Mouse (Mus musculus): ENCODE measurements around the gene Rom1. TPM values are rescaled to one million over a fixed set of nuclear protein-coding genes. Genes with fewer than 3 reads are reported as not detected.

Gene Rom1
- polyA plus RNA-seq, 1 experiment from 2014 or later = 5.7 TPM

DNA sequence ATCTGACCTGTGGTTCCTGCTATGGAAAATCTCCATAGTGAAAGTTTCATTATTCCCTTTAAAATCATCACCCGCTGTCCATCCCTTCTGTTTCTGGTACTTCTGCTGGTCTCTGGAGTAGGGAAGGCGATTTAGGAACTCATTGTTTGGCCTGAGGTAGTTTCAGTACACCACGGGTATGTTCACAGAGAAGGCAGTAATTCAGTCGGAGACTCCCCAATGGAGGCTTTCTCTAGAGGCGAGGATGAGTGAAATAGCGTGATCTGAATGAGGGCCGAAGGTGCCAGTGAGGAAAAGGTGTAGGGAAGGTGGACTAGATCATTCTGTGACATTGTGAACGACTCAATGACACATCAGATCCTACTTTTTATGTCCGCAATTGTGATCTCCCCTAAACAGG is 25.0 kb upstream of the Rom1 start:
- 4% methylated on average over 9 of the region's 9 CpGs for WGBS
- Histone ChIP-seq H3K36me3 (ENCODE audit: insufficient read depth, low read length) (peaks cover 39% of the 10 kb centered on the region), H3K9me3 (replicated peaks; ENCODE audit: low read length) (no peaks in the 10 kb centered on the region), H3K4me3 (replicated peaks; ENCODE audit: low read depth, low read length) (peak overlapping the region; percentile 77), H3K4me1 (replicated peaks; ENCODE audit: insufficient read depth, low read length) (no peaks in the 10 kb centered on the region), H3K27ac (peak overlapping the region; percentile 51; the same call in 1 of the 2 replicates), H3K9ac (ENCODE audit: low read depth, low read length) (peak overlapping the region; percentile 70), H3K27me3 (ENCODE audit: insufficient read depth, low read length) (no peaks in the 10 kb centered on the region), H3K4me2 (ENCODE audit: low read length) (peak overlapping the region; percentile 80)
- no peak for ATAC-seq (replicated peaks; ENCODE audit: low FRiP score, low read depth)
- DNase-seq (ENCODE audit: low spot score) = no peak
- no peak for TF ChIP-seq CTCF (IDR thresholded peaks at IDR 0.05; ENCODE audit: low read depth)

DNA sequence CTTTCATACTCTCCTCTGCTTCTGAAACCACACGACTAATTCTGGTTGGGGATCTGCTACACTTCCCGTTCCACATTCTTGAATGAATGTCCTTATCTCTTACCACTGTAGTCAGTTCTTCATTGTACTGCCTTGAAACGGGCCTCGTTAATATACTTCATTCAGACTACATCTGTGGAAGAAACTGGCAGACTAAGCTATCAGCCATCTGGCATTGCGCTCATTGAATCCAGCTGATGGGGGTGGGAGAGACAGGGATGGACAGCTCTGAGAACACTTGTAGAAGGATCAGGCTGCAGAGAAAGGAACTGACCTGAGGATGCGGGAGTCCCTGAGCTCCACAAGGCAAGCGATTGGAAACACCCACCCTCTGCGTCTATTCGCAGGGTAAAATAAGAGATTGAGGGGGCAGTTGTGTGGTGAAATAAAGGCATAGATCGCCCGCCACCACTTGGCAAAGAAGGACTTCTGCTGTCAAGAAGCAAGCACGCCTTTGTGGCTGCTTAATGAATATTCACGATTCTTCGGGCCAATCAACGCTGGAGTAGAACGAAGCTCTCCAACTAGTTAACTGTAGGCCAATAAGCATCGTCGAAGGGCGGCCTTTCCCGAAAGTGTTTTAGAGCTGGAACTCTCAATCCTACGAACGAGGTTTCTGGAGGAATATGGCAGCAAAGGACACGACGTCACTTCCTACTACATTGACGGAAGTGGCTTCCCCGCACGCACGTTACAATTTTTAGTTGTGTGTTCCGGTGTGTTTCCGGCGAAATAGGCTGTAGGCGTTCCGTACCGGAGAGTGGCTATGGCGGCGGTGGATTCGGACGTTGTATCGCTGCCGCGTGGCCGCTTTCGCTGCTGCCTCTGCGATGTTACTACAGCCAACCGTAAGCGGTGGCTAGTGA is 24.2 kb upstream of the Rom1 start, which contains the start of gene Tut1:
TSS of gene Tut1 (plus strand) at position 713 of the 905 bp plus-strand sequence.
- TF ChIP-seq CTCF (IDR thresholded peaks at IDR 0.05; ENCODE audit: low read depth) = no peak
- Histone ChIP-seq H3K9ac (ENCODE audit: low read depth, low read length) (peak within 1 kb of the TSS; percentile 70), H3K4me3 (replicated peaks; ENCODE audit: low read depth, low read length) (peak within 1 kb of the TSS; percentile 77), H3K9me3 (replicated peaks; ENCODE audit: low read length) (no peaks in the 10 kb centered on the region), H3K36me3 (ENCODE audit: insufficient read depth, low read length) (peaks cover 43% of the 10 kb centered on the region), H3K27ac (peak within 1 kb of the TSS; percentile 51), H3K4me2 (ENCODE audit: low read length) (peak within 1 kb of the TSS; percentile 80), H3K4me1 (replicated peaks; ENCODE audit: insufficient read depth, low read length) (no peaks in the 10 kb centered on the region), H3K27me3 (ENCODE audit: insufficient read depth, low read length) (no peaks in the 10 kb centered on the region)
- WGBS = 4% methylated on average over 46 of the region's 46 CpGs
- ATAC-seq (replicated peaks; ENCODE audit: low FRiP score, low read depth) (peak; percentile 92), DNase-seq (ENCODE audit: low spot score) (peak; percentile 99)

DNA sequence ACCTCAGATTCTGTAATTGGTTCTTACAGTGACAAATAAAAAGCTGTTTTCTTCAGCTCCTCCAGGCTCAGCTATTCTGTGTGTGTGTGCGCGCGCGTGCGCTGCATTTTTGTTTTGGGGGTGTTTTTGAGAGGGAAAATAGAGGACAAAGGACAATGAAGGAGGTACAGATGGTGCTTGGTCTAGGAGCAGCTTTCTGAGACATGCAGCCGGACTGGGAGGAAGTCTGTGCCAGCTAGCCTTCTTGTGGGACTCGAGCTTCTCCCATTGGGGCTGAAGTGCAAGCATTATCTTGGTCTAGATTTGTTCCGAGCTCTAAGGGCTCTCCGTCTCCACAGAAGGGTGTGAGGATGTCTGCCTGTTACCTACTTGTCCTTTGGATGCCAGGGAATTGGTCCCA is 23.1 kb upstream of the Rom1 start:
- no peak for DNase-seq (ENCODE audit: low spot score)
- 90% methylated on average over 9 of the region's 9 CpGs for WGBS
- Histone ChIP-seq H3K4me3 (replicated peaks; ENCODE audit: low read depth, low read length) (no peak overlapping the region), H3K27me3 (ENCODE audit: insufficient read depth, low read length) (no peaks in the 10 kb centered on the region), H3K9me3 (replicated peaks; ENCODE audit: low read length) (no peaks in the 10 kb centered on the region), H3K4me1 (replicated peaks; ENCODE audit: insufficient read depth, low read length) (no peaks in the 10 kb centered on the region), H3K4me2 (ENCODE audit: low read length) (no peak overlapping the region), H3K9ac (ENCODE audit: low read depth, low read length) (no peak overlapping the region), H3K36me3 (ENCODE audit: insufficient read depth, low read length) (peaks cover 50% of the 10 kb centered on the region), H3K27ac (no peak overlapping the region; the same call in 1 of the 2 replicates)
- no peak for ATAC-seq (replicated peaks; ENCODE audit: low FRiP score, low read depth)
- TF ChIP-seq CTCF (IDR thresholded peaks at IDR 0.05; ENCODE audit: low read depth) = no peak

DNA sequence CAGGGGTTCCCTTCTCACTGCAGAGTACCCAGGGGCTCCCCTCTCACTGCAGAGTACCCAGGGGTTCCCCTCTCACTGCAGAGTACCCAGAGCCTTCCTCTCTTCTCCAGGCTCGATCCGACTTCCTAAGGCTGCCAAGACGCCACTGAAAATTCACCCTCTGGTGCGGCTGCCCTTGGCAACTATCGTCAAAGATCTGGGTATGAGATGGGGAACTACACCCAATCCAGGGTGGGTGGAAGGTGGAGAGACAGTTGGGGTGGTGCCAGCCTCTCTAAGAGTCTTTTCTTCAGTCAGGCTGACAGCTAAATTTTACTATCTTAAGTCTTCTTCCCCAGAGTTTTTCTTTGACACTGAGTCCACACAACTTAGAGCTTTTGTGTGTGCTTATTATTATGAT is 21.0 kb upstream of the Rom1 start:
- TF ChIP-seq CTCF (IDR thresholded peaks at IDR 0.05; ENCODE audit: low read depth) = no peak
- H3K4me3 ChIP-seq (replicated peaks; ENCODE audit: low read depth, low read length) = no peak overlapping the region
- H3K27ac ChIP-seq = no peak overlapping the region
- DNase-seq (ENCODE audit: low spot score) (no peak), ATAC-seq (replicated peaks; ENCODE audit: low FRiP score, low read depth) (no peak)
- H3K36me3 ChIP-seq (ENCODE audit: insufficient read depth, low read length) = peaks cover 65% of the 10 kb centered on the region
- no peak overlapping the region for H3K9ac ChIP-seq (ENCODE audit: low read depth, low read length)
- H3K4me2 ChIP-seq (ENCODE audit: low read length) = no peak overlapping the region
- 89% methylated on average over 5 of the region's 5 CpGs for WGBS
- H3K4me1 ChIP-seq (replicated peaks; ENCODE audit: insufficient read depth, low read length) = no peaks in the 10 kb centered on the region
- no peaks in the 10 kb centered on the region for H3K9me3 ChIP-seq (replicated peaks; ENCODE audit: low read length)
- no peaks in the 10 kb centered on the region for H3K27me3 ChIP-seq (ENCODE audit: insufficient read depth, low read length)

DNA sequence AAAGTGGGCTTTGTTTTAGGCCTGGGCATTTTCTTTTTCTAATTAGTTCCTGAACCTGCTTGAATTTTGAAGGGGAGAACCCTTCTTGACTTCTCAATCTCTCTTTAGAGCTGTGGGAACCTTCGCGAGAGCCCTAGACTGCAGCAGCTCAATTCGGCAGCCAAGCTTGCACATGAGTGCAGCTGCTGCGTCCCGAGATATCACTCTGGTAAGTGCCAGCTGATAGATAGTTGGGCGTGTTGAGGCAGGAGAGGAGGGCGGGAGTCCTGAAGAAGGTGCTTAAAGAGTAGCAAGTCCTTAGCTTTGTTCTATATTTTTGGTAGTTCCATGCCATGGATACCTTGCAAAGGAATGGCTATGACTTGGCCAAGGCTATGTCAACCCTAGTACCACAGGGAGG is 17.8 kb upstream of the Rom1 start:
- Histone ChIP-seq H3K4me3 (replicated peaks; ENCODE audit: low read depth, low read length) (no peak overlapping the region), H3K36me3 (ENCODE audit: insufficient read depth, low read length) (peaks cover 67% of the 10 kb centered on the region), H3K27ac (no peak overlapping the region), H3K9me3 (replicated peaks; ENCODE audit: low read length) (no peaks in the 10 kb centered on the region), H3K9ac (ENCODE audit: low read depth, low read length) (no peak overlapping the region), H3K27me3 (ENCODE audit: insufficient read depth, low read length) (no peaks in the 10 kb centered on the region), H3K4me1 (replicated peaks; ENCODE audit: insufficient read depth, low read length) (peaks cover 9% of the 10 kb centered on the region; the same call in 1 of the 2 replicates), H3K4me2 (ENCODE audit: low read length) (no peak overlapping the region)
- WGBS = 91% methylated on average over 7 of the region's 7 CpGs
- no peak for DNase-seq (ENCODE audit: low spot score)
- no peak for TF ChIP-seq CTCF (IDR thresholded peaks at IDR 0.05; ENCODE audit: low read depth)
- ATAC-seq (replicated peaks; ENCODE audit: low FRiP score, low read depth) = no peak

DNA sequence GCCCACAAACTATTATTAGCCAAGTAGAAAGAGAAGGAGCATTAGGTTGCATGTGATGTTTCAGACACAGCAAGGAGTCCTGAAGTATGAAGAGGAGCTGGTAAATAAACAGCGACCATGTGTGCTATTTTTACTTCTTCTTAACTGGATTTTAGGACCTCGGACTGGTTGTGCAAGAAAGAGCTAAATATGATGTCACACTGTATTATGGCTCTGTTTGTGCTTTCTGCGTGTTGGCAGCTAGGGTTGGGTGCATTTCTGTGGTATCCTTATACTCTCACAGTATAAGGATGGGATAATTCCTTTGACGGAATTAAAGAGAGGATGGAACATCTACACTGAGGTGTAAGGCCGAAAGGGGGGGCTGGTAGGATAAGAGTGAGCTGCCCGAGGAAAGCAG is 16.1 kb upstream of the Rom1 start:
- no peak for TF ChIP-seq CTCF (IDR thresholded peaks at IDR 0.05; ENCODE audit: low read depth)
- ATAC-seq (replicated peaks; ENCODE audit: low FRiP score, low read depth) (no peak), DNase-seq (ENCODE audit: low spot score) (no peak)
- Histone ChIP-seq H3K27me3 (ENCODE audit: insufficient read depth, low read length) (no peaks in the 10 kb centered on the region), H3K9ac (ENCODE audit: low read depth, low read length) (peak overlapping the region; percentile 40; the same call in 1 of the 2 replicates), H3K4me3 (replicated peaks; ENCODE audit: low read depth, low read length) (peak overlapping the region; percentile 18; the same call in 1 of the 2 replicates), H3K9me3 (replicated peaks; ENCODE audit: low read length) (no peaks in the 10 kb centered on the region), H3K4me2 (ENCODE audit: low read length) (peak overlapping the region; percentile 80), H3K4me1 (replicated peaks; ENCODE audit: insufficient read depth, low read length) (peaks cover 9% of the 10 kb centered on the region; the same call in 1 of the 2 replicates), H3K27ac (0 out of 2 replicates have a peak overlapping the region, but pooled peaks have one; percentile 44), H3K36me3 (ENCODE audit: insufficient read depth, low read length) (peaks cover 52% of the 10 kb centered on the region)
- 74% methylated on average over 6 of the region's 6 CpGs for WGBS
